Comparison of ENCODE assay signal across 8 mouse cellular contexts in the genomic region with DNA sequence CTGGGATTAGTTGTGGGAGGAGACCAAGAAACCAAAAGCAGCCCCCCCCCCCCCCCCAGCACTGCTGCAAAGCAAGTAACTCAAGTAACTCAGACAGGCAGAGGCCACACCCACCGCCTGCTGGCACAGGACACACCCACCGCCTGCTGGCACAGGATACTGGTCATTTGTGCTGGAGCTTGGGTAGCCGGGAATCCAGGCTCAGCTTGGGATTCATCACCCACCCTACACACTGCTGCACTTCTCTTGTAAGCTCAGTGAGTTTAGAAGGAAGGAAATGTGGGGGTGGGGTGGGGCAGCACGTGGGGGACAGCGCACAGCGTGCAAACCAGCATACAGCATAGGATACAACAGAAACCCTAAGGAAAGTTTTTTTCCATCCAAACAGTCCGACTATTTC. TPM values are rescaled to one million over a fixed set of nuclear protein-coding genes. Genes with fewer than 3 reads are reported as not detected.
A peak's percentile ranks its signal among the peaks of the same experiment; 100 is the strongest.
DNase-seq lines count a peak whose midpoint lies in the region; ATAC-seq lines count a peak whose summit lies in the region.

No protein-coding gene starts in this region.

- H3K9ac ChIP-seq in embryonic facial prominence, embryonic 15.5 days, result no peak overlapping the region

- H3K4me2 ChIP-seq in embryonic facial prominence, embryonic 15.5 days (replicated peaks), result no peak overlapping the region

- no peak overlapping the region for H3K27ac ChIP-seq in embryonic facial prominence, embryonic 15.5 days (replicated peaks)

- H3K4me3 ChIP-seq in embryonic facial prominence, embryonic 15.5 days (replicated peaks), result no peak overlapping the region

- H3K4me1 ChIP-seq in embryonic facial prominence, embryonic 15.5 days, result peaks cover 5% of the 10 kb centered on the region; the same call in 1 of the 2 replicates

- DNase-seq in layer of hippocampus, postnatal 10 days (ENCODE audit: low spot score in 2 of 2), result peak; percentile 11 to 35
- no peak for DNase-seq in layer of hippocampus, postnatal 36 days
- DNase-seq in R1 (ENCODE audit: low read depth, low spot score), result peak; percentile 51
- peak; percentile 27 for DNase-seq in kidney, adult 18-20 months
- DNase-seq in lung, postnatal 36 days, result peak; percentile 67
- DNase-seq in spleen, adult 18-20 months, result no peak
- no peak for DNase-seq in layer of hippocampus, adult 9-10 months (ENCODE audit: low spot score)

- H3K9me3 ChIP-seq in embryonic facial prominence, embryonic 15.5 days (replicated peaks), result no peaks in the 10 kb centered on the region

- 38% methylated on average over 7 of the region's 7 CpGs for WGBS in embryonic facial prominence, embryonic 15.5 days

- peak; percentile 78 for ATAC-seq in embryonic facial prominence, embryonic 15.5 days (ENCODE audit: insufficient number of reproducible peaks, low FRiP score, low TSS enrichment, low read depth)

- no peaks in the 10 kb centered on the region for H3K27me3 ChIP-seq in embryonic facial prominence, embryonic 15.5 days

- H3K36me3 ChIP-seq in embryonic facial prominence, embryonic 15.5 days, result peaks cover 54% of the 10 kb centered on the region

RNA-seq across cellular contexts. Expression of a gene that starts 35.0 kb away (rescaled TPM):
- 10 to 100 TPM; 13.0 to 14.9 TPM for total RNA-seq in layer of hippocampus, postnatal 10 days (2021)
- total RNA-seq in layer of hippocampus, postnatal 36 days (2021), result 10 to 100 TPM; 46.5 to 56.2 TPM
- polyA plus RNA-seq in embryonic facial prominence, embryonic 15.5 days (2015; fragmentation: Nextera tagmentation; extraction: Ambion mirVana), result 0.25 and 0.55 TPM in 2 replicates

Comparison
In these comparisons a context has a peak if more than half of its experiments do, and no peak if none do; other contexts are left out.
1. DNase-seq: peak in layer of hippocampus, postnatal 10 days (2 of 2), R1 (single experiment), kidney, adult 18-20 months (single experiment) and lung, postnatal 36 days (single experiment); none in layer of hippocampus, postnatal 36 days (0 of 2), spleen, adult 18-20 months (0 of 2) and layer of hippocampus, adult 9-10 months (single experiment).